Mouse (Mus musculus) T-helper 17 cell (primary cell): Measurements from ENCODE around the gene Cd2.

Experiments used
- in situ Hi-C, 2 experiments: fragments of 300-600 bp; cut with MboI, MseI; formaldehyde crosslinking; loops; 1 replicate in 1 of 2; 2 replicates in 1 of 2; pipeline ENCODE4 v1.15.1; 2025; ENCODE audit warnings: high pct_unique_total_duplicates in 2 of 2

The Cd2 gene

GRCm38 (mm10) chr3:101236995-101237808 lies 50.5 kb downstream of the Cd2 start:
- in situ Hi-C loops: loop anchor here in 1 of 2 experiments (5.0 kb wide), 1 partner anchor 40 kb away; no protein-coding TSS in a partner anchor

DNA sequence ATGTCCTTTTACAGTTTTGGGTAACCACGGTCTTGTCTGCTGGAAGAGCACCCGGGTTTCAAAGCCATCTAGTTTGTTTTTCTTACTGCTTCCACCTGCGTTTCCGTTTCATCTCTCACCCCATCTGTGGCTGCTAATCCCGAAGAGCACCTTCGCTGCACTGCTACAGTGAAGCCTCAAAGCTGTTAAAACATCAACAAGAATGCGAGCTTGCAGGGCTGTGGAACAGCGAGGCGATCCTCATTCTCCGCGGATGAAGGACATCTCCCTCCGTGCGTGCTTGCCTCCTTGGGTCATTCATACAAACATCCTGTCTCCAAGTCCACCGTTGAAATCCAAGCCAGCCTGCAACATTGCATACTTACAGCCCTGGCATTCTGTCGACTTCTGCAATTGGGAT lies 51.5 kb downstream of the Cd2 start:
- in situ Hi-C loops: loop anchor here in 1 of 2 experiments (5.0 kb wide), 1 partner anchor 41 kb away; no protein-coding TSS in a partner anchor

DNA sequence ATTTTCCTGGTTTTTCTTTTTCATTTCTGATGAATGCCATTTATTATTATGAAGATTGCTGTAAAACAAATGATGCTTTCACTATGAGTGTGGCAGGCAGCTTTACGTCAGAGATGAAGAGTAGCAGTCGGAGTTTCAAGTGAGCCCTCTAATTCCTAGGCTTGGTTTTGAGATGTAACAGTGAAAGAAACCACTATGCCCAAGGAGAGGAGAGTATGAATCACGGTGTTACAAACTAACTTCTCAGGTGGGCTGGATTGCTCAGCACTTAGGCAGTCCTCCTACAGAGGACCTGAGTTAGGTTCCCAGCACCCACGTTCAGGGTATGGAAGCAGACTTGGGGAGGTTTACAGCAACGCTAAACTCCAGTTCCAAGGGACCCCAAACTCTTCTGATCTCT lies 52.4 kb downstream of the Cd2 start:
- in situ Hi-C loops: loop anchor here in 1 of 2 experiments (5.0 kb wide), 1 partner anchor 42 kb away; no protein-coding TSS in a partner anchor

GRCm38 (mm10) chr3:101233424-101233823 lies 54.3 kb downstream of the Cd2 start:
- in situ Hi-C loops: no loop called here

DNA sequence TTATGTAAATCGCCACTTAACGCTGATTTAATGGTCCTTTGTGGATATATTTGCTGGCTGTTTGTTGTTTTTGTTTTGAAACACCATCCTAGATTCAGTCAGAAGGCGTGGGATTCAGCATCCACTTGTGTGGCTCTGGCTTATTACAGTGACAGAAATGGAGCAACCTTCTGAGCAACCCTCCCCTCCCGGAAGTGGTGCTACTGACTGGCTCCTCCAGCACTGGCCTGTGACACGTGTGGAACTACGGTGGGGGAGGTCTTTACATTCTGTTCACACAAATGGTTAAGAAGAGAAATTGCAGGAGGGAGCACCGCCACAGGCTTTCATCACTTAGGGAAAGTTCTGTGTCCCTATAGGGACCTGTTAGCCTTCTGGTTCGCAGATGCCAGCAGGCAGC lies 55.2 kb downstream of the Cd2 start:
- in situ Hi-C loops: no loop called here

DNA sequence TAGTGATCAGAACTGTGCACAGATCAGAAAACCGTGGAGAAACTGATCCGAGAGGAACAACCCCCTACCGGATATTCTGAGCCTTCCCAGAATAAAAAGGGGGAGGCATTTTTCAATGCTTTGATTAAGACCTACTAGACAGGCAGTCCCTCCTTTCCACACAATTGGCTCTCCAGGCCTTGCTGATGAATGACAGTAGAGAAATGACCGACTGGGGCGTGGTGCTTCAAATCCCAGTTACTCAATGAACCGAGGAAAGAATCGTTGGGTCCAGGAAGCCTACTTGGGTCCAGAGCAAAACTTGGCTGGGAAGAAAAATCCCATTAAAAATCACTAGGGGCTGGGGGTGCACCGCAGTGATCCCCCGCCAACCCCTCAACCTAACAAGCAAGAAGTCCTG lies 57.5 kb downstream of the Cd2 start:
- in situ Hi-C loops: no loop called here

DNA sequence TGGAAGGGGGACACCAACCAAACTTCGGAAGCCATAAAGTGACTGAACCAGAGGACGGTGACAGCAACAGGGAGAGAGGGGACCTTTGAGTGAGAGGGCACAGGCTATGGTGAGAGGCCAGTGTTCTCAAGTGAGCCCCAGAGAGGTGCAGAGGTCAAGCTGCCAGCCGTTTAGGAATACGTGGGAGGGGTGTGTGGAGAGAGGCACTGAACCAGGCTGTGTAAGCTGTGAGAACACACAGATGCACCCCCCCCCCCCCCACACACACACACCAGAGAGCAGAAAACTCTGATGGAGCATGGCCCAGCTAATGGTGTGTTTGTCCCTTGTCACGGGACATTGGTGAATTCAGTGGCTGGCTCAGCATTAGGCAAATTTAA lies 58.2 kb downstream of the Cd2 start:
- in situ Hi-C loops: loop anchor here in 1 of 2 experiments (10.0 kb wide), 2 partner anchors 45 to 125 kb away; no protein-coding TSS in a partner anchor

- in situ Hi-C loops: loop anchor here in 1 of 2 experiments (10.0 kb wide), 2 partner anchors 46 to 124 kb away; no protein-coding TSS in a partner anchor
Measured at GRCm38 (mm10) chr3:101228868-101229550, 58.7 kb downstream of the Cd2 start.

GRCm38 (mm10) chr3:101228066-101228465 lies 59.7 kb downstream of the Cd2 start:
- in situ Hi-C loops: loop anchor here in 1 of 2 experiments (10.0 kb wide), 2 partner anchors 47 to 123 kb away; no protein-coding TSS in a partner anchor
